Mouse (Mus musculus): ENCODE data around the gene Olfr1199. TPM values are rescaled to one million over a fixed set of nuclear protein-coding genes. Genes with fewer than 3 reads are reported as not detected.

Olfr1199 gene
- polyA plus RNA-seq (2015; fragmentation: Nextera tagmentation; extraction: Ambion mirVana), result not detected in 2 replicates

- Histone ChIP-seq H3K4me1 (replicated peaks; ENCODE audit: control insufficient read depth, insufficient read depth) (no peaks in the 10 kb centered on the region), H3K36me3 (ENCODE audit: control insufficient read depth, insufficient read depth, low read length) (no peaks in the 10 kb centered on the region), H3K4me3 (ENCODE audit: low read depth, low read length) (no peak within 1 kb of the TSS), H3K27ac (replicated peaks) (no peak within 1 kb of the TSS), H3K27me3 (ENCODE audit: control insufficient read depth, insufficient read depth, low read length) (no peaks in the 10 kb centered on the region), H3K9me3 (ENCODE audit: control insufficient read depth, low read length) (no peaks in the 10 kb centered on the region), H3K4me2 (replicated peaks; ENCODE audit: low read depth) (no peak within 1 kb of the TSS), H3K9ac (ENCODE audit: low read length) (no peak within 1 kb of the TSS)
- TF ChIP-seq CTCF (IDR thresholded peaks at IDR 0.05; ENCODE audit: low read depth) (no peak), EP300 (optimal IDR thresholded peaks at IDR 0.05) (no peak)
- ATAC-seq (ENCODE audit: low FRiP score, low TSS enrichment), result no peak
- DNase-seq (ENCODE audit: low spot score), result no peak
- WGBS, result 88% methylated on average over 2 of the region's 2 CpGs
Measured at GRCm38 (mm10) chr2:88760369-88760768, at the start of gene Olfr1199. Gene Olfr1199, minus strand, starts transcription at chr2:88760469.

GRCm38 (mm10) chr2:88792736-88793135, 32.5 kb upstream of the Olfr1199 start, which contains the start of gene Olfr1201:
Gene Olfr1201, plus strand, starts transcription at chr2:88793036.
- WGBS, result 65% methylated on average over 6 of the region's 6 CpGs
- DNase-seq (ENCODE audit: low spot score), result no peak
- no peak within 1 kb of the TSS for H3K4me2 ChIP-seq (replicated peaks; ENCODE audit: low read depth)
- H3K27me3 ChIP-seq (ENCODE audit: control insufficient read depth, insufficient read depth, low read length), result no peaks in the 10 kb centered on the region
- H3K9me3 ChIP-seq (ENCODE audit: control insufficient read depth, low read length), result no peaks in the 10 kb centered on the region
- no peaks in the 10 kb centered on the region for H3K36me3 ChIP-seq (ENCODE audit: control insufficient read depth, insufficient read depth, low read length)
- TF ChIP-seq CTCF (IDR thresholded peaks at IDR 0.05; ENCODE audit: low read depth) (no peak), EP300 (optimal IDR thresholded peaks at IDR 0.05) (no peak)
- ATAC-seq (ENCODE audit: low FRiP score, low TSS enrichment), result no peak
- no peak within 1 kb of the TSS for H3K27ac ChIP-seq (replicated peaks)
- H3K4me3 ChIP-seq (ENCODE audit: low read depth, low read length), result no peak within 1 kb of the TSS
- no peak within 1 kb of the TSS for H3K9ac ChIP-seq (ENCODE audit: low read length)
- H3K4me1 ChIP-seq (replicated peaks; ENCODE audit: control insufficient read depth, insufficient read depth), result no peaks in the 10 kb centered on the region

GRCm38 (mm10) chr2:88770388-88770787, 10.1 kb upstream of the Olfr1199 start, which contains the start of gene Olfr1200:
Gene Olfr1200, minus strand, starts transcription at chr2:88770488.
- DNase-seq (ENCODE audit: low spot score), result no peak
- H3K27ac ChIP-seq (replicated peaks), result no peak within 1 kb of the TSS

DNA sequence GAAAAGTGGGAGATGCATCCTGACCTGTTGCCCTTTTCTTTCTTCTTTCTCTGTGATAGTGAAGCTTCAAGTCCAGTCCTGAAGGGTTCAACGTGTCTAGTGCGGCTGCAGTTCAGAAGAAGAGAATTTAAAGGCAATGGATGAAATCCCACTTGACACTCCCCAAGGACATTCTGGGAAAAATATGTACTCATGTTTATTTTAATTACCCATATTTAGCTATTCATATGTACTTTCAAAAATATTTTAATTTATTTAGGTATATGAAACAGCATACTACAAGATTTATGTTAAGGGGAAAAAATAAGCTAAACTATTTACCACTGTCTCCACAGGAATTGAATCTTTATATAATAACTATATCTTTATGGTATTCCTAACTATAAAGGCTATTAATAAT, 9.0 kb downstream of the Olfr1199 start, which contains the start of gene Olfr1198:
Gene Olfr1198 (minus strand): TSS at position 101 of the 400 bp plus-strand sequence.
- Histone ChIP-seq H3K9me3 (ENCODE audit: control insufficient read depth, low read length) (no peaks in the 10 kb centered on the region), H3K27ac (replicated peaks) (no peak within 1 kb of the TSS), H3K4me3 (ENCODE audit: low read depth, low read length) (no peak within 1 kb of the TSS), H3K36me3 (ENCODE audit: control insufficient read depth, insufficient read depth, low read length) (no peaks in the 10 kb centered on the region), H3K27me3 (ENCODE audit: control insufficient read depth, insufficient read depth, low read length) (no peaks in the 10 kb centered on the region), H3K4me1 (replicated peaks; ENCODE audit: control insufficient read depth, insufficient read depth) (no peaks in the 10 kb centered on the region), H3K4me2 (replicated peaks; ENCODE audit: low read depth) (no peak within 1 kb of the TSS), H3K9ac (ENCODE audit: low read length) (no peak within 1 kb of the TSS)
- WGBS, result 78% methylated on average over 2 of the region's 2 CpGs
- no peak for ATAC-seq (ENCODE audit: low FRiP score, low TSS enrichment)
- no peak for DNase-seq (ENCODE audit: low spot score)
- TF ChIP-seq EP300 (optimal IDR thresholded peaks at IDR 0.05) (no peak), CTCF (IDR thresholded peaks at IDR 0.05; ENCODE audit: low read depth) (no peak)

More at GRCm38 (mm10) chr2:88770388-88770787, 10.1 kb upstream of the Olfr1199 start, which contains the start of gene Olfr1200:
- H3K4me3 ChIP-seq (ENCODE audit: low read depth, low read length), result no peak within 1 kb of the TSS
- no peak within 1 kb of the TSS for H3K4me2 ChIP-seq (replicated peaks; ENCODE audit: low read depth)
- WGBS, result 77% methylated on average over 2 of the region's 2 CpGs
- H3K4me1 ChIP-seq (replicated peaks; ENCODE audit: control insufficient read depth, insufficient read depth), result no peaks in the 10 kb centered on the region
- no peaks in the 10 kb centered on the region for H3K27me3 ChIP-seq (ENCODE audit: control insufficient read depth, insufficient read depth, low read length)
- no peak within 1 kb of the TSS for H3K9ac ChIP-seq (ENCODE audit: low read length)
- H3K9me3 ChIP-seq (ENCODE audit: control insufficient read depth, low read length), result no peaks in the 10 kb centered on the region
- no peak for ATAC-seq (ENCODE audit: low FRiP score, low TSS enrichment)
- TF ChIP-seq EP300 (optimal IDR thresholded peaks at IDR 0.05), result no peak
- TF ChIP-seq CTCF (IDR thresholded peaks at IDR 0.05; ENCODE audit: low read depth), result no peak
- H3K36me3 ChIP-seq (ENCODE audit: control insufficient read depth, insufficient read depth, low read length), result no peaks in the 10 kb centered on the region

GRCm38 (mm10) chr2:88743379-88743778, 16.9 kb downstream of the Olfr1199 start:
- Histone ChIP-seq H3K4me2 (replicated peaks; ENCODE audit: low read depth) (no peak overlapping the region), H3K4me1 (replicated peaks; ENCODE audit: control insufficient read depth, insufficient read depth) (no peaks in the 10 kb centered on the region), H3K27me3 (ENCODE audit: control insufficient read depth, insufficient read depth, low read length) (no peaks in the 10 kb centered on the region), H3K27ac (replicated peaks) (no peak overlapping the region), H3K4me3 (ENCODE audit: low read depth, low read length) (no peak overlapping the region), H3K9me3 (ENCODE audit: control insufficient read depth, low read length) (no peaks in the 10 kb centered on the region), H3K9ac (ENCODE audit: low read length) (no peak overlapping the region), H3K36me3 (ENCODE audit: control insufficient read depth, insufficient read depth, low read length) (no peaks in the 10 kb centered on the region)
- ATAC-seq (ENCODE audit: low FRiP score, low TSS enrichment) (no peak), DNase-seq (ENCODE audit: low spot score) (no peak)
- TF ChIP-seq CTCF (IDR thresholded peaks at IDR 0.05; ENCODE audit: low read depth) (no peak), EP300 (optimal IDR thresholded peaks at IDR 0.05) (no peak)
- 60% methylated on average over 3 of the region's 3 CpGs for WGBS

DNA sequence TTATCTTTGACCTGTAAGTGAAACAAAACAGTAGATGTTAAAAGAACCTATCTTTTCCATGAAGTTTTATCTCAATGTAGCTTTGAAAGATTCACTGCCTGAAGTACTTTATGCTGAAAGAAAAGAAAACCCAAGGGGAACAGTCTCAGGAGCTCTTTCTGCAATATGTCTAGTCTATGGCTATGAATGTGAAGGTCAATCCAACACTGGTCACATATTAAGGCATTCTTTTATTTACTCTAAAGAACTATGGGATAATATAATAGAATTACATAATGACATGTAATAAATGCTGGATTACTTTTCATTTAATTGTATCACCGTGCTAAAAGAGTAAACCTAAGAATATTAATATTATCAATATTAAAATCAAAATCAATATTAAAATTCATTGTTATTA, 28.0 kb downstream of the Olfr1199 start, which contains the start of gene Olfr1197:
Gene Olfr1197 (minus strand): TSS at position 101 of the 400 bp plus-strand sequence.
- TF ChIP-seq EP300 (optimal IDR thresholded peaks at IDR 0.05) (no peak), CTCF (IDR thresholded peaks at IDR 0.05; ENCODE audit: low read depth) (no peak)
- 77% methylated on average over 1 of the region's 1 CpGs for WGBS

More for the DNA sequence above, 28.0 kb downstream of the Olfr1199 start, which contains the start of gene Olfr1197:
- H3K27me3 ChIP-seq (ENCODE audit: control insufficient read depth, insufficient read depth, low read length), result no peaks in the 10 kb centered on the region
- H3K4me1 ChIP-seq (replicated peaks; ENCODE audit: control insufficient read depth, insufficient read depth), result no peaks in the 10 kb centered on the region
- H3K9ac ChIP-seq (ENCODE audit: low read length), result no peak within 1 kb of the TSS
- H3K4me2 ChIP-seq (replicated peaks; ENCODE audit: low read depth), result no peak within 1 kb of the TSS
- H3K4me3 ChIP-seq (ENCODE audit: low read depth, low read length), result no peak within 1 kb of the TSS
- no peak within 1 kb of the TSS for H3K27ac ChIP-seq (replicated peaks)
- no peaks in the 10 kb centered on the region for H3K9me3 ChIP-seq (ENCODE audit: control insufficient read depth, low read length)
- no peak for DNase-seq (ENCODE audit: low spot score)
- H3K36me3 ChIP-seq (ENCODE audit: control insufficient read depth, insufficient read depth, low read length), result no peaks in the 10 kb centered on the region
- ATAC-seq (ENCODE audit: low FRiP score, low TSS enrichment), result no peak

Measured in stomach, postnatal 0 days (tissue).